Mouse (Mus musculus) lung, postnatal 0 days (tissue): ENCODE results near the gene Scrn3. TPM values are rescaled to one million over a fixed set of nuclear protein-coding genes. Genes with fewer than 3 reads are reported as not detected.

Experiments
- ATAC-seq: fragments of 200-750 bp; cut with Nextera tagmentation; 2 replicates; pipeline ENCODE4 v1.8.0; 2017; ENCODE audit warnings: moderate library complexity
- DNase-seq: peaks from one replicate; pipeline ENCODE4 v3.0.0-alpha.2; 2016; ENCODE audit warnings: low spot score
- H3K27ac ChIP-seq: fragments of 300-500 bp; sonication (generic); 2 replicates; pipeline ENCODE4 v1.5.1; 2014; ENCODE audit warnings: antibody characterized with exemption, mild to moderate bottlenecking, low read length, mixed read lengths
- H3K27me3 ChIP-seq: fragments of 300-500 bp; sonication (generic); replicated peaks from 2 replicates; pipeline ENCODE4 v1.6.1; 2014; ENCODE audit warnings: low read length, mixed read lengths; ENCODE audit not compliant: insufficient read depth
- H3K36me3 ChIP-seq: fragments of 300-500 bp; sonication (generic); 2 replicates; pipeline ENCODE4 v1.6.1; 2014; ENCODE audit warnings: low read length, mixed read lengths; ENCODE audit not compliant: insufficient read depth
- H3K4me1 ChIP-seq: fragments of 300-500 bp; sonication (generic); 2 replicates; pipeline ENCODE4 v1.6.1; 2014; ENCODE audit warnings: antibody characterized with exemption, low read depth, low read length, mixed read lengths; ENCODE audit not compliant: insufficient read depth
- H3K4me2 ChIP-seq: fragments of 300-500 bp; sonication (generic); replicated peaks from 2 replicates; pipeline ENCODE4 v1.6.1; 2014; ENCODE audit warnings: low read depth, mild to moderate bottlenecking, low read length, moderate library complexity, mixed read lengths
- H3K4me3 ChIP-seq: fragments of 300-500 bp; sonication (generic); 2 replicates; pipeline ENCODE4 v1.5.1; 2014; ENCODE audit warnings: low read depth, low read length
- H3K9ac ChIP-seq: fragments of 300-500 bp; sonication (generic); replicated peaks from 2 replicates; pipeline ENCODE4 v1.6.1; 2014; ENCODE audit warnings: low read depth, mild to moderate bottlenecking
- H3K9me3 ChIP-seq: fragments of 300-500 bp; sonication (generic); 2 replicates; pipeline ENCODE4 v1.6.1; 2016; ENCODE audit warnings: low read length, mixed read lengths
- CTCF ChIP-seq: IDR thresholded peaks from 2 replicates; pipeline ENCODE4 v1.5.1; 2016; ENCODE audit warnings: antibody characterized with exemption, mild to moderate bottlenecking
- EP300 ChIP-seq: IDR thresholded peaks from 2 replicates; pipeline ENCODE4 v1.6.1; 2016; ENCODE audit warnings: antibody characterized with exemption, mild to moderate bottlenecking, control low read depth
- WGBS: fragments of 180-500 bp; shearing (Covaris S2); extraction: QIAGEN DNeasy Blood & Tissue Kit; methylation state at CpG from one replicate; pipeline ENCODE4 v1.1.7; 2014; 5-methylcytosine and 5-hydroxymethylcytosine counted together
- polyA plus RNA-seq: library from polyadenylated mRNA; unstranded; fragments of >200 nt; fragmentation: Nextera tagmentation; extraction: Ambion mirVana; gene quantifications from 2 replicates; pipeline ENCODE4 v1.2.1, GENCODE M21; 2015

The Scrn3 gene
- polyA plus RNA-seq, 1 experiment from 2014 or later, result 10.9 TPM

DNA sequence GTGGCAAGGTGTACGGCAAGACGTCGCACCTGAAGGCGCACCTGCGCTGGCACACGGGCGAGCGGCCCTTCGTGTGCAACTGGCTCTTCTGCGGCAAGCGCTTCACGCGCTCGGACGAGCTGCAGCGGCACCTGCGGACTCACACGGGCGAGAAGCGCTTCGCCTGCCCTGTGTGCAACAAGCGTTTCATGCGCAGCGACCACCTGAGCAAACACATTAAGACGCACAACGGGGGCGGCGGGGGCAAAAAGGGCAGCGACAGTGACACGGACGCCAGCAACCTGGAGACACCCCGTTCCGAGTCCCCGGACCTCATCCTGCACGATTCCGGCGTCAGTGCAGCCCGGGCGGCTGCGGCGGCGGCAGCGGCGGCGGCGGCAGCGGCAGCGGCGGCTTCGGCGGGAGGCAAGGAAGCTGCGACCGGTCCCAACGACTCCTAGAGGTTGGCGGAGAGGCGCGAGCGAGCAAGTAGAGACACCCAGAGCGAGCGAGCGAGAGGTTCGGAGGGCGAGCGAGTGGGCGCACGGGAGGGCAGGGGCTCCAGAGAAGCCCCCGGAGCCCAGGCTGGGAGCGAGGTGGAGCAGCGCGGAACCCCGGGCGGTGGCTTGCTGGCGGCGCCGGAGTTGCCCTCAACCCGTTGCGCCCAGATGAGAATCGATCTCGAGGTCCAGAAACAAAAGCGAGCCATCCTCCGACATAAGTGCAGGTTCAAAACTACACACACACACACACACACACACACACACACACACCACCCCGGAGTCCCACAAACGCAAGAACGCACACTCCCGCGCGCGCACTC, 38.1 kb upstream of the Scrn3 start:
- no peak overlapping the region for H3K9ac ChIP-seq
- TF ChIP-seq CTCF (no peak), EP300 (no peak)
- H3K36me3 ChIP-seq, result no peaks in the 10 kb centered on the region
- peak; percentile 31 for DNase-seq
- H3K4me3 ChIP-seq, result peak overlapping the region; percentile 37
- H3K27me3 ChIP-seq, result peaks cover 70% of the 10 kb centered on the region
- no peaks in the 10 kb centered on the region for H3K9me3 ChIP-seq
- H3K27ac ChIP-seq, result no peak overlapping the region
- ATAC-seq, result peak; percentile 23
- peaks cover 14% of the 10 kb centered on the region; the same call in 1 of the 2 replicates for H3K4me1 ChIP-seq
- H3K4me2 ChIP-seq, result peak overlapping the region; percentile 61
- WGBS, result under 1% methylated on average over 65 of the region's 88 CpGs

DNA sequence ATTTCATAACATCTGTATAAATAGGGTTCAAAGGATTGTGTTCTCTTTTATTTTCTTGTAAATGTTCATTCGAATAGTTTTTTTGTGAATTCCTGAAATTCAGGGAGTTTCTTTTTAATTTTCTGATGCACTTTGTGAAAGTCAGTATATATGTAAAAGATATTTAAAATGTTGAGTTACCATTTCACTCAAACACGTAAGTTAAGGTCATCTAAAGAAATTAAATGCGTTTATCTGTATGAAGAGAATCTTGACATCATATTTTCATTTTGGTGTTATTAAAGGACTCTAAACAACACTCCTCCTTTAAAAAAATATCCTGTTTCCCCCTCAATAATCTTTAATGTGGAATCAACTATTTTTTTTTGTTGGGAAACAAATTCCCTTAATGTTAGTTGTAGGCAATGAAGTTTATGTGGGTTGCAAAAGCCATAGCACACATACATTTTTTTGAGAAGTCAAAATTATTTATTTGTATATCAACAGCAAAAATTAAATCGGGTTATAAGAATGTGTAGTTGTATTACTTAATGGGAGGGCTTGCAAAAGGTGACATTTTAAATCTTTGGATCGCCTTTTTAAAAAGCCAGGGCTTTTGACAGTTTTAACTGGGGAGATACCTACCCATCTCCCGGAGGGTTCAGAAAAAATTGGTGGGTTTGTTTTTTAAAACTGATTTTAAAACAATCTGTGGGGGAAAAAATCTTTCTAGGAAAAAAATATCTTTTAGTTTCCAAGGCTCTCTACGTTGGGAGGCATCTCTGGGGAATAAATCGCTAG, 37.0 kb upstream of the Scrn3 start:
- ATAC-seq (no peak), DNase-seq (peak; percentile 23)
- Histone ChIP-seq H3K9ac (no peak overlapping the region), H3K27me3 (peaks cover 71% of the 10 kb centered on the region), H3K4me2 (no peak overlapping the region), H3K4me1 (peaks cover 14% of the 10 kb centered on the region; the same call in 1 of the 2 replicates), H3K36me3 (no peaks in the 10 kb centered on the region), H3K4me3 (no peak overlapping the region), H3K9me3 (no peaks in the 10 kb centered on the region), H3K27ac (no peak overlapping the region)
- TF ChIP-seq CTCF (no peak), EP300 (no peak)
- whole genome bisulfite sequencing, result 15% methylated on average over 8 of the region's 8 CpGs

DNA sequence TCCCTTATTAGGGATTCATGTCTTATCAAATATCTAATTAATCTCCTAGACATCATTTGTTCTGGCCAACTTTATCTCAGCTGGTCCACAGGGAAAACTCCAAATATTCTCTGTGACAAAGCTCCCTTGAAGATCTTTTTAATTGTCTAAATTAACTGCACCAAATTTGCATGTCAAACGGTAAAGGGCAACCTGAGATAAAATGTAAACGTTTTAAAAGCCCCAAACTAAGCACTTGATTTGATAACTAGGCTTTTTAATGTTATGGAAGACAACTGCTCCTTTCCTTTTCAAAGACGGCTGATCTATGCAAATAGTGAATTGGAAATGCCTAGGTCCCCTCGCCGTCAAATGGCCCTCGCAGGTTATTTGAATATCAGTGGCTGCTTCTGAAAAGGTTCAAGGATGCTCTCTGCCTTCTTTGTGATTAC, 36.2 kb upstream of the Scrn3 start:
- no peak overlapping the region for H3K9ac ChIP-seq
- H3K4me1 ChIP-seq, result peaks cover 14% of the 10 kb centered on the region; the same call in 1 of the 2 replicates
- no peak for ATAC-seq
- no peaks in the 10 kb centered on the region for H3K36me3 ChIP-seq
- no peak overlapping the region for H3K4me3 ChIP-seq
- no peak for DNase-seq
- TF ChIP-seq CTCF (no peak), EP300 (no peak)
- peaks cover 71% of the 10 kb centered on the region for H3K27me3 ChIP-seq
- no peaks in the 10 kb centered on the region for H3K9me3 ChIP-seq
- WGBS, result 3% methylated on average over 6 of the region's 6 CpGs
- no peak overlapping the region for H3K27ac ChIP-seq
- H3K4me2 ChIP-seq, result no peak overlapping the region

DNA sequence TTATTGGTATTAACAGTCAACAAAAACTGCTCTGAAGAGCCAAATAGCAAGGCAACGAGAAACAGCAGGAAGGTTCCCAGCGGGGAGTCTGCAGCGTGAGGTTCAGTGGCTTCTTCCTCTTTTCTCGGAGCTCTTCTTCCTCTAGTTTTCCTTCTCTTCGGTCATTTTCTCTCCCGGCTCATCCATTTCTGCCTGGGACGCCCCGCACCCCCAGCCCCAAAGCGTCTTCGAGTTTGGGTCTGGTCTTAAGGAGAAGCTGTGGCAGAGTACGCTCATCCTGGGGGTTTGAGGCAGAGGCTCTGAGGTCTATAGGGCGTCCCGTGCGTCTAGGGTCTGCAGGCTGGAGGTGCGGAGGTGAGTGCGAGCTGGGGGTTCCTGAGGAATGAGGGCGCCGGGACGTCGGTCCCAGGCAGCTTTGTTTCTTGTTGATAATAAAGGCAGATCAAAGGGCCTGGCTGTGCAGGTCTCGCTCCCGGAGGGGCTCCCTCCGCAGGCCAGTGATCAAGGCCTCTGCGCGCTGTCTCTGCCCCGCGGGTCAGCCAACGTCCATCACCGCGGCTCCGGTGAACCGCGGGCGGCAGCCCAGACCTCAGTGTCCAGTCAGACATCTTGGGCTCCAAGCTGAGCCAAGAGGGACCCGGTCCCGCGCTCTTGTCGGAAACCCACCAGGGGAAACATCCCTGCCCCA, 35.2 kb upstream of the Scrn3 start:
- no peak overlapping the region for H3K4me3 ChIP-seq

DNA sequence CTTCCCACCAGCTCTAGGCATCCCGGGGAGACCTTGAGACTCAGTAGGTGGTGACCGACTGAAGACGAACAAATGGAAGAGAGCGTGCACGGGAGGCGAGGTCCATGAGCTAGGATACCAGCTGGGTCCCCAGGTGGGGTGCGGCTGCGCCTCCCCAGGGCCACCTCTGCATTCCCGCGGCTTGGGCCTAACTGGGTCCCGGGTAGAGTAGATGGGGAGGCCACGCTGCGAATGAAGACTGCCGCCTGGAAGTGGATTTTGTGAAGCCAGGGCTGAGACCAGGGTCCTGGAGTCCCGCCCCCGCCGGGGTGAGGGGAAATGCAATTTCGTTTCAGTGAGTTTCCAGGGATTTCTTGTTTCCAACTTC, 34.7 kb upstream of the Scrn3 start:
- no peaks in the 10 kb centered on the region for H3K9me3 ChIP-seq
- WGBS, result 6% methylated on average over 18 of the region's 18 CpGs
- H3K4me1 ChIP-seq, result peaks cover 11% of the 10 kb centered on the region; the same call in 1 of the 2 replicates
- no peak overlapping the region for H3K27ac ChIP-seq
- H3K27me3 ChIP-seq, result peaks cover 64% of the 10 kb centered on the region
- H3K36me3 ChIP-seq, result no peaks in the 10 kb centered on the region
- no peak overlapping the region for H3K9ac ChIP-seq
- no peak overlapping the region for H3K4me2 ChIP-seq
- TF ChIP-seq EP300, result no peak
- TF ChIP-seq CTCF, result no peak
- ATAC-seq (no peak), DNase-seq (no peak)
- no peak overlapping the region for H3K4me3 ChIP-seq

More for the DNA sequence above, 35.2 kb upstream of the Scrn3 start:
- Histone ChIP-seq H3K36me3 (no peaks in the 10 kb centered on the region), H3K9me3 (no peaks in the 10 kb centered on the region), H3K27me3 (peaks cover 66% of the 10 kb centered on the region), H3K27ac (no peak overlapping the region), H3K4me1 (peaks cover 11% of the 10 kb centered on the region; the same call in 1 of the 2 replicates), H3K9ac (no peak overlapping the region), H3K4me2 (no peak overlapping the region)
- TF ChIP-seq CTCF, result no peak
- no peak for TF ChIP-seq EP300
- ATAC-seq (no peak), DNase-seq (peak; percentile 25)
- WGBS, result 2% methylated on average over 38 of the region's 38 CpGs
